Mouse (Mus musculus): Measurements from ENCODE around the gene Lyz1. TPM values are rescaled to one million over a fixed set of nuclear protein-coding genes. Genes with fewer than 3 reads are reported as not detected.
"Not testable (repeated sequence)": the region's sequence is repeated elsewhere in the genome, so short reads cannot be mapped to it uniquely, and the experiment has no call there.

Gene Lyz1
- 7.3 and 26.9 TPM in 2 replicates for total RNA-seq (2021)
- long read RNA-seq, experiment 1, result 0 reads
- long read RNA-seq, experiment 2, partial matches to known transcripts, result 0 of 1 reads
- long read RNA-seq, experiment 2, other reads (novel, unspliced or antisense), result 0 of 1 reads

DNA sequence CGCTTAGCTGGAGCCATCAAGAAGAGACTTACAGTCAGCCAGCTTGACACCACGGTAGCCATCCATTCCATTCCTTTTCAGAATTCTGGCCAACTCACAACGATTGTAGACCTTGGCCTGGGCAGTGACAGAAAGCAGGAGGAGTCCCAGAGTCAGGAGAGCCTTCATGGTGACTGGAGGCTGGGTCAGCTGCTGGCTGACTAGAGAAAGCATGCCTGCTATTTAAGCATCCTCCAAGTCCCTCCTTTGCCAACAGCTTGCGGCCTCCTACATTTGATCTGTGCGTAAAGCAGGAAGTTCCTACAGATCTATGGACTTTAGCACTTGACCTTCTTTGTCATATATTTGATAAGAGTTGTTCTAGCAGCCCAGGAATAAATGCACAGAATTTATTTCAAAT is at the start of gene Lyz1:
Gene Lyz1 (minus strand): TSS at position 198 of the 400 bp plus-strand sequence.
- DNase-seq, result peak; percentile 32

DNA sequence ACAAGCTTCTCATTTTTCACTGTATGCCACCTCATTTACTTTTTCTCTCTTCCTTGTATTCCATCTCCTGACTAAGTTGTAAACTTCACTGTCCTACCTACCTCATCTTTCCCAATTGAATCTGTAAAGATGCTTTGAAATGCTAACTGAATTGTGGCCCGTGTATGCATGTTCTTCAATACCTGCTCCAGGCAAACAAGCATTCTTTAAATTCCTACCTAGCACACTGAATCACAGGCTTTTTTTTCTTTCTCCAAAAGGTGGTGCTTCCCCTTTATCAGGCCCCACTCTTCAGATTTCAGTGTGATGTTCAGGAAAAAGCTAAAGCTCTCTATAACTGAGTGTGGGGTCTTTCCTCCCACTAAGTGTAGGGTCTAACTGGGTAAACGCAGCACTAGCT is 49.7 kb upstream of the Lyz1 start:
- no peak for DNase-seq

- DNase-seq, result no peak
Observed at GRCm38 (mm10) chr10:117341029-117341428, 48.4 kb upstream of the Lyz1 start.

DNA sequence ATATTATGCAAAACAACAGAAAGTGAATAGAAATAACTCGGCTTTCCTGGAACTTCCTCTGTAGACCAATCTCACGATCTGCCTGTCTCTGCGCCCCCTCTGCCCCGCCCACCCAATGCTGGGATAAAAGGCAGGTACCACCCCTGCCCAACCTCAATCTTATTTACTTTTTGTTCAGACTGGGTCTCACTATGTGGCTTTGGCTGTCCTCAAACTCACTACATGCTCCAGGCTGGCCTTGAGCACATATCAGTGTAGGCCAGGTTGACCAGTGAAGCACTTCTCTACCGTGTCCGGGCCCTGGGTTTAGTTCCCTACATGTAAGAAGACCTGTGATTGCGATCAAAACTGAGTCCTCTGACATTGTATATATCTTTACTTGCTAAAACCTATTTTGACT is 46.6 kb upstream of the Lyz1 start:
- no peak for DNase-seq

GRCm38 (mm10) chr10:117337946-117338345 is 45.3 kb upstream of the Lyz1 start:
- DNase-seq, result no peak

DNA sequence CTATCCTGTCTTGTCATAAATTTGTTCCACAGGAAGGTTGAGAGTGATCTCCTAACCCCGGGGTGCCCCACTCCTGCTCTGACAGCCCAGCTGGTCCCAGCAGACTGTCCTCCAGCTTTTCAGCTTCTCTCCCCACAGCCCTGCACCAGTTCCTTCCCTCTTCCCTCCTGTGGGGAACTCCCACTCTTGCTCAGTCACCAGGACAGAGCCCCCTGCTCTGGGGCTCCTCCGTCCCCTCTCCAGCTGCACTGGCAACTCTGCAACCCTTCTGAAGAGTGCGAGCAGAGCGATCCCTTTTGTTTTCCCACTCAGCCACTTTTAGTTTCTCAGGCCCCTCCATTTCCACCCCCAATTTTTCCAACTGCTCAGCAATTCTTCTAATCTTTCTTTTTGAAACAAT is 43.0 kb upstream of the Lyz1 start:
- no peak for DNase-seq

DNA sequence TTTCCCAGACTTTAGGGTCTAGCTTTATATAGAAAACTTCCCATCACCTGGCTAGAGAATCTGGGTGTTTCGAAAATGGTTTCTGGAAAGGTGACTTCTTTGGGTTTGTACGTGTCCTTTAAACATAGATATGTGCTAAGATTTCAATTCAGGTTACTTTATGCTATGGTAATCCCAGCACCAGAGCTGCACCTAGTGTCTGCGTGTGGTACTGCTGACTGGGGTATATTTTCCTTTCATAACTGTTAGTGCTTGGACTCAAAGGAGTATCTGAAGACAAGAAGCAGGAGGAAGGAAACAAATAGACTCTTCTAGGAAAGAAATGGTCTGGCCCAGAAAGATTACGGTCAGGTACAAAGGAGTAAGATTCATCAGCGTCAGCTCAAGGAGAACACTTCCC is 37.9 kb upstream of the Lyz1 start:
- DNase-seq, result peak; percentile 31

DNA sequence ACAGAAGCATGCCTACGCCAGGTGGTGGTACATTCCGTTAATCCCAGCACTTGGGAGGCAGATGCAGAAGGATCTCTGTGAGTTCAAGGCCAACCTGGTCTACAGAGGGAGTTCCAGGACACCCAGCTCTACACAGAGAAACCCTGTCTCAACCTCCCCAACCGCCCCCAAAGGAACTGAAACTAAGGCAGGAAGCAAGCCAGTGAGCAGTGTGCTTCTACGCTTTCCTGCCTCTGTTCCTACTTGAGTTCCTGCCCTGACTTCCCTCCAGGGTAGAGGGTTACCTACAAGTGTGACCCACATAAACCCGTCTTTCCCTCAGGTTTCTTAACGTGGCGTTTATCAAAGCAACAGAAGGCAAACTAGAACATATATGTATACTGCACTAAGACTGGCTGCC is 31.1 kb upstream of the Lyz1 start:
- no peak for DNase-seq

DNA sequence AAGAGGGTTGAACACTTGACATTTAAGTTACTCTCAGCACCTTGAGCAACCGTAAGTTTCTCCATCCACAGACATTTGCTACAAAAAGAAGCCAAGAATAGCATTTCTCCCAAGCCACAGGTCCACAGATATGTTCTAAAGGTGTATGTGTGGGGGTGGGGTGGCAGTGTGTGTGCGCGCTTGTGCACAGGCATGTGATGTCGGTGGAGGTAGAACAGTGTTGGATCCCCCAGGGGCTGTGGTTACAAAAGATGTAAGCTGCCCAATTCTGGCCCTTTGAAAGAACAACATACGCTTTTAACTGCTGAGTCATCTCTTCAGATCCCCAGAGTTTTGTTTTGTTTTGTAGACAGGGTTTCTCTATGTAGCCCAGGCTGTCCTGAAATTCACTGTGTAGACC is 30.0 kb upstream of the Lyz1 start:
- DNase-seq, result no peak

DNA sequence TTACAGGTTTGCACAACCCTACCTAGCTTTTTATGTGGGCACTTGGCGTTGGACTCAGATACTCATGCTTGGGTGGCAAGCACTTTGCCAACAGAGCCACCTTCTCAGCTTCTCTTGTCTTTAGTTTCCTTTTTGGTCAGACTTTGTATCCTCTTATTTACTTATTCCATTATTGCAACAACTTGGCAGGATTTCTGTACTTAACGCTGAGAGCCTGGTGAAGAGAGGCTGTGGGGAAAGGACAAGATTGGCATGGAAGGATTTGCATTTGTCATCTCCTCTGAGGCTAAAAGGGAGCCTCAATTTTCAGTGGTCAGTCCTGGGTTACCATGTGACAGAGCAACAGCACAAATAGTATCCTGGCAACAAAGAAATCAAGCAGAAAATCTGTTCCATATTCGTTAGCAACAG is 27.9 kb upstream of the Lyz1 start:
- no peak for DNase-seq

- no peak for DNase-seq
Observed at GRCm38 (mm10) chr10:117316391-117316790, 23.7 kb upstream of the Lyz1 start.

GRCm38 (mm10) chr10:117313133-117313532 is 20.5 kb upstream of the Lyz1 start:
- no peak for DNase-seq

DNA sequence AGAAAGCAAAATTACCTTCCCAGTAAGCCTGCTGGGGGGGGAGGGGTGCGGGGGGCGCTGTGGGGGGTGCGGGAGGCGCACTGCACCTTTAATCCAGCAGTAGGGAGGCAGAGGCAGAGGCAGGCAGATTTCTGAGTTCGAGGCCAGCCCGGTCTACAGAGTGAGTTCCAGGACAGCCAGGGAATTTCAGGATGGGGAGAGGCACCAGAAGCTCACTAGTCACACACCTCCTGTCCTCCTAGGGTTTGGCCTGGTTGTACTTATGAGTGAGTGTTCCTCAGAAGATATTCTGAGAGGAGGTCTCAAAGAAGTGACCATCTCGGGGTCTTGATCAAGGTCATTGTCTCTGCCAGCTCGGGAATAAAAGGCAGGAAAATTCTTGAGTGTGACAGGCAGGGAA is 19.5 kb upstream of the Lyz1 start:
- DNase-seq, result no peak

GRCm38 (mm10) chr10:117304371-117304770 is 11.7 kb upstream of the Lyz1 start:
- no peak for DNase-seq

DNA sequence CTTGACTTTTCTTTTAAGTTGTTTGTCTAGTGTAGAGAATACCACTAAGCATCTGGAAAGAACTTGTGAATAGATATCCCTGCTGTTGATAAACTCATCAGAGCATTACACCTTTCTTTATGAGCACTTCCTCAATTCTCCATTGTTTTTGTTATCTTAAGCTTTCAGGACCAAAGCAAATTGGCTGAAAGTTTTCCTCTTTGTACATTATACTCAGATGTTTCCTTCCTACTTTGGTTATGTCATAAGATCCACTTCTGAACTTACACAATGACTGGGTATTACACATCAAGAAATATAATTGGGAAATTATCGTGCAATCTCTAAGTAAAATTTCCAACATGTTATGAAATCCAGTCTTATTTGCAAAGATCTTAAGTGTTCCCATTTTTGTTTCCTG is 9.0 kb upstream of the Lyz1 start:
- DNase-seq, result no peak

DNA sequence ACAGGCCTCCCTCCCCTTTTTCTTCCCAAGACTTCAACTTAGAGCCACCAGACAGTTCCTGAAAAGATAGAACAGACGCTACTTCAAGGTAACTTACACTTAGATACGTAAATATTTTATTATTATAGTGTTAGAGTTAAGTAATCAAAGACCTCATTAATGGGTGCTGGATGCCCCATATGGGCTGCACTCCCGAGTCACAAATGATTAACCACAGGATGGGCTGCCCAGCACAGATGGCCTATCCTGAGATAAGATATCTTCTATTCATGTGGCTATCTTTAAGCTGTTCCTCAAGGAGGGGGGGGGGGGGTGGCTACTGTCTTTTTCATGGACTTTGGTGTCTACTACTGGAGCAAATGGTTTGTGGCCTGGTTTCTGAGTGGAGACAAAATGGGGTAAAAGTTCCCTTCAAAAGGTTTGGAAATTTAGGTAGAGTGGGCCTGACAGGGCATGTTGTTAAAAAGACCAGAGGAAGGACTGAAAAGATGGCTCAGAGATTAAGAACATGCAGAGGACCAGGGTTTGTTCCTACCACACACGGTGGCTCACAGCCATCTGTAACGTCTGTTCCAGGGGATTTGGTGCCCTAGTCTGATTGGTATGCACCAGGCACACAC is 7.3 kb upstream of the Lyz1 start:
- no peak for DNase-seq

- no peak for DNase-seq
Observed at GRCm38 (mm10) chr10:117299106-117299505, 6.4 kb upstream of the Lyz1 start.

DNA sequence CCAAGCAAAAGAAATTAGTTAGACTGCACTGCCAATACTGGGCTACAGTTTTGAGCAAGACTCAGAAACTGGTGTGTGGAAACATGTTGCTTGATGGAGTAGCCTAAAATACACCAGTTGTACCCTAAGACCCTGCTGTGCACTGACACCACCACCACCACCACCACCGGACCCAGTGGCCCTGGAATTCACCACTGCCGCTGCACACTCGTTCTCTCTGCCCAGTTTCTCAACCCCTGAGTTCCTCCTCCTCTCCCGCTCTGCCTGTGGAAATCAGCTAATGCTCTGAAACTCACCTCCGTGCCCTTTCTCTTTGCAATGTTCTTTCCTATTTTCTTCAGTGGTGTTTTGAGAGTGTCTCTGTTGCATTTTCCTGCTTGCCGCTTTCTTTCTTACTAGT is 5.7 kb upstream of the Lyz1 start:
- DNase-seq, result no peak

GRCm38 (mm10) chr10:117290936-117291335 is 1.7 kb downstream of the Lyz1 start:
- not testable (repeated sequence) for DNase-seq

DNA sequence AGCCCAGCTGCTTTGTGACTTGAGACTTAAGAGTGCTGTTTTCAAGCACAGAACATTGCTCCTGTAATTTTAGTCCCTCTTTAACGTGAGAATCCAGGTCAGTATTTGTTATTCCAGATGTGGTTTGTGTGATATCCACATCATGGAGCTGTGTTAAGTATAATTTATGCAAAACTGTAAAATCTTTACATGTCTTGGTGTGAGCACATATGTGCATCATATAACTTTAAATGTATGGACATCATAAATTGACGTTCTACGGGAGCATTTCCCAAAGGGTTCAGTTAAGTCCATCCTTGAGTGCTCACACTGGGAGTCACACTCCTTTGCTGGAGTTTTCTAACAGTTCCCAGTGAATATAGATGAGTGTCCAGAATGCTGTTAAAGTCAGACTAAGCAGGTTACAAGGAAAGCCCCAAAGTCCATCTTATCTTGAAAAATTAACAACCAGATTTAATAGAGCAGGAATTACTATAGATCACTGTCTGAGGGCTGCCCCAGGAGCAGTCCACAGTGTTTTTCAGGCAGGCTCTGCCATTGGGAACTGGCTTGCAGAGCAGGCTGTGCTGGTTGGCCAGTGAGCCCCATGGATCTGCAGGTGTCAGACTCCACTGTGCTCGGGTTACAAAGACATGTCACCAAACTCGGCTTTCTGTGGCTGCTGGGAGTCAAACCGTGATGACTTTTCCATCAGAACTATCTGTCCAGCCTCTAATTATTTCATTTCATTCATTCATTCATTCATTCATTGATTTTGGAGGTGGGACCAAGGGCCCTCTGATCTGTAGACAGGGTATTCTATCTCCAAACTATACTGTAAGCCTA is 2.4 kb downstream of the Lyz1 start:
- no peak for DNase-seq

- not testable (repeated sequence) for DNase-seq
Observed at GRCm38 (mm10) chr10:117289034-117289505, 3.6 kb downstream of the Lyz1 start.

- no peak for DNase-seq
Observed at GRCm38 (mm10) chr10:117288197-117289033, 4.3 kb downstream of the Lyz1 start.

All from adrenal gland, postnatal 14 days (tissue).